Mouse (Mus musculus) kidney, embryonic 15.5 days (tissue): ENCODE data around the gene Fxyd3. TPM values are rescaled to one million over a fixed set of nuclear protein-coding genes. Genes with fewer than 3 reads are reported as not detected.

Source experiments
- ATAC-seq: fragments of 200-750 bp; cut with Nextera tagmentation; replicated peaks from 2 replicates; pipeline ENCODE4 v1.8.0; 2017; ENCODE audit warnings: moderate TSS enrichment; ENCODE audit not compliant: low FRiP score
- H3K27ac ChIP-seq: fragments of 300-500 bp; sonication (generic); 2 replicates; pipeline ENCODE4 v1.5.1; 2015; ENCODE audit warnings: mild to moderate bottlenecking, inconsistent platforms
- H3K27me3 ChIP-seq: fragments of 300-500 bp; sonication (generic); 2 replicates; pipeline ENCODE4 v1.6.1; 2015; ENCODE audit warnings: inconsistent platforms
- H3K36me3 ChIP-seq: fragments of 300-500 bp; sonication (generic); 2 replicates; pipeline ENCODE4 v1.6.1; 2015; ENCODE audit warnings: inconsistent platforms
- H3K4me1 ChIP-seq: fragments of 300-500 bp; sonication (generic); 2 replicates; pipeline ENCODE4 v1.6.1; 2015; ENCODE audit warnings: inconsistent platforms
- H3K4me2 ChIP-seq: fragments of 300-500 bp; sonication (generic); 2 replicates; pipeline ENCODE4 v1.6.1; 2015; ENCODE audit warnings: moderate library complexity, mild to moderate bottlenecking, inconsistent platforms
- H3K4me3 ChIP-seq: fragments of 300-500 bp; sonication (generic); replicated peaks from 2 replicates; pipeline ENCODE4 v1.5.1; 2015; ENCODE audit warnings: mild to moderate bottlenecking, inconsistent platforms
- H3K9ac ChIP-seq: fragments of 300-500 bp; sonication (generic); 2 replicates; pipeline ENCODE4 v1.6.1; 2015; ENCODE audit warnings: mild to moderate bottlenecking, inconsistent platforms
- H3K9me3 ChIP-seq: fragments of 300-500 bp; sonication (generic); replicated peaks from 2 replicates; pipeline ENCODE4 v1.6.1; 2016; ENCODE audit warnings: inconsistent platforms
- WGBS: fragments of 180-500 bp; shearing (Covaris S2); methylation state at CpG from one replicate; pipeline ENCODE4 v1.1.7; 2015; ENCODE audit warnings: mixed read lengths; 5-methylcytosine and 5-hydroxymethylcytosine counted together
- polyA plus RNA-seq: library from polyadenylated mRNA; unstranded; fragments of >200 nt; fragmentation: Nextera tagmentation; extraction: Ambion mirVana; gene quantifications from 2 replicates; pipeline ENCODE4 v1.2.1, GENCODE M21; 2015

The Fxyd3 gene
- polyA plus RNA-seq, 1 experiment from 2014 or later, result 14.8 TPM

GRCm38 (mm10) chr7:31081106-31081505 lies 4.6 kb upstream of the Fxyd3 start:
- H3K9me3 ChIP-seq, result no peaks in the 10 kb centered on the region
- H3K4me2 ChIP-seq, result no peak overlapping the region
- WGBS, result 56% methylated on average over 1 of the region's 1 CpGs
- no peaks in the 10 kb centered on the region for H3K36me3 ChIP-seq
- no peaks in the 10 kb centered on the region for H3K27me3 ChIP-seq
- no peak for ATAC-seq
- H3K27ac ChIP-seq, result no peak overlapping the region
- H3K4me1 ChIP-seq, result peaks cover 12% of the 10 kb centered on the region
- H3K4me3 ChIP-seq, result no peak overlapping the region
- H3K9ac ChIP-seq, result no peak overlapping the region

- no peaks in the 10 kb centered on the region for H3K9me3 ChIP-seq
- H3K27me3 ChIP-seq, result no peaks in the 10 kb centered on the region
- peaks cover 12% of the 10 kb centered on the region for H3K4me1 ChIP-seq
- no peak overlapping the region for H3K4me3 ChIP-seq
- H3K9ac ChIP-seq, result no peak overlapping the region
- H3K36me3 ChIP-seq, result no peaks in the 10 kb centered on the region
- H3K4me2 ChIP-seq, result no peak overlapping the region
- 60% methylated on average over 3 of the region's 3 CpGs for WGBS
- no peak overlapping the region for H3K27ac ChIP-seq
- no peak for ATAC-seq
Observed at GRCm38 (mm10) chr7:31080611-31081010, 4.1 kb upstream of the Fxyd3 start.

GRCm38 (mm10) chr7:31079670-31080069 lies 3.2 kb upstream of the Fxyd3 start:
- no peak overlapping the region for H3K9ac ChIP-seq
- H3K4me2 ChIP-seq, result no peak overlapping the region
- ATAC-seq, result no peak
- H3K4me1 ChIP-seq, result peaks cover 7% of the 10 kb centered on the region
- H3K27ac ChIP-seq, result no peak overlapping the region
- H3K36me3 ChIP-seq, result no peaks in the 10 kb centered on the region
- H3K27me3 ChIP-seq, result no peaks in the 10 kb centered on the region
- 84% methylated on average over 8 of the region's 8 CpGs for WGBS
- no peak overlapping the region for H3K4me3 ChIP-seq
- no peaks in the 10 kb centered on the region for H3K9me3 ChIP-seq

- no peaks in the 10 kb centered on the region for H3K9me3 ChIP-seq
- H3K4me2 ChIP-seq, result no peak overlapping the region
- 51% methylated on average over 5 of the region's 5 CpGs for WGBS
- no peak overlapping the region for H3K9ac ChIP-seq
- H3K36me3 ChIP-seq, result no peaks in the 10 kb centered on the region
- no peaks in the 10 kb centered on the region for H3K27me3 ChIP-seq
- no peak overlapping the region for H3K4me3 ChIP-seq
- peaks cover 8% of the 10 kb centered on the region for H3K4me1 ChIP-seq
- H3K27ac ChIP-seq, result no peak overlapping the region
- ATAC-seq, result peak; percentile 54
Observed at GRCm38 (mm10) chr7:31077885-31078445, 1.5 kb upstream of the Fxyd3 start.

- Histone ChIP-seq H3K9me3 (no peaks in the 10 kb centered on the region), H3K4me2 (no peak overlapping the region), H3K4me3 (no peak overlapping the region), H3K27ac (no peak overlapping the region), H3K4me1 (peaks cover 13% of the 10 kb centered on the region), H3K9ac (no peak overlapping the region), H3K36me3 (no peaks in the 10 kb centered on the region), H3K27me3 (no peaks in the 10 kb centered on the region)
- 54% methylated on average over 6 of the region's 6 CpGs for WGBS
- no peak for ATAC-seq
Observed at GRCm38 (mm10) chr7:31077470-31077869, 966 bp upstream of the Fxyd3 start.

- H3K27ac ChIP-seq, result no peak overlapping the region
Observed at GRCm38 (mm10) chr7:31074713-31075069, 1.8 kb downstream of the Fxyd3 start.

GRCm38 (mm10) chr7:31074061-31074712 lies 2.3 kb downstream of the Fxyd3 start:
- Histone ChIP-seq H3K4me3 (no peak overlapping the region), H3K4me1 (peaks cover 23% of the 10 kb centered on the region), H3K27me3 (no peaks in the 10 kb centered on the region), H3K4me2 (no peak overlapping the region), H3K9me3 (no peaks in the 10 kb centered on the region), H3K9ac (no peak overlapping the region), H3K36me3 (no peaks in the 10 kb centered on the region), H3K27ac (no peak overlapping the region)
- no peak for ATAC-seq
- WGBS, result 43% methylated on average over 7 of the region's 7 CpGs

More at GRCm38 (mm10) chr7:31074713-31075069, 1.8 kb downstream of the Fxyd3 start:
- ATAC-seq, result no peak
- Histone ChIP-seq H3K4me1 (peaks cover 23% of the 10 kb centered on the region), H3K4me3 (no peak overlapping the region), H3K36me3 (no peaks in the 10 kb centered on the region), H3K27me3 (no peaks in the 10 kb centered on the region), H3K9me3 (no peaks in the 10 kb centered on the region), H3K4me2 (no peak overlapping the region), H3K9ac (no peak overlapping the region)
- 50% methylated on average over 5 of the region's 5 CpGs for WGBS

- Histone ChIP-seq H3K9me3 (no peaks in the 10 kb centered on the region), H3K4me3 (no peak overlapping the region), H3K27me3 (no peaks in the 10 kb centered on the region), H3K4me1 (peaks cover 24% of the 10 kb centered on the region), H3K36me3 (no peaks in the 10 kb centered on the region), H3K27ac (0 out of 2 replicates have a peak overlapping the region, but pooled peaks have one; percentile 22), H3K4me2 (no peak overlapping the region), H3K9ac (no peak overlapping the region)
- ATAC-seq, result no peak
Observed at GRCm38 (mm10) chr7:31073546-31073945, 3.0 kb downstream of the Fxyd3 start.

- Histone ChIP-seq H3K27ac (peak overlapping the region; percentile 30), H3K4me3 (no peak overlapping the region)
Observed at GRCm38 (mm10) chr7:31072326-31072725, 4.2 kb downstream of the Fxyd3 start.

GRCm38 (mm10) chr7:31070324-31070723 lies 6.2 kb downstream of the Fxyd3 start:
- Histone ChIP-seq H3K9ac (no peak overlapping the region), H3K27ac (no peak overlapping the region), H3K36me3 (no peaks in the 10 kb centered on the region), H3K4me1 (peaks cover 41% of the 10 kb centered on the region), H3K27me3 (no peaks in the 10 kb centered on the region), H3K4me2 (no peak overlapping the region), H3K4me3 (no peak overlapping the region), H3K9me3 (no peaks in the 10 kb centered on the region)
- 71% methylated on average over 6 of the region's 6 CpGs for WGBS
- no peak for ATAC-seq

More at GRCm38 (mm10) chr7:31072326-31072725, 4.2 kb downstream of the Fxyd3 start:
- H3K27me3 ChIP-seq, result no peaks in the 10 kb centered on the region
- H3K9me3 ChIP-seq, result no peaks in the 10 kb centered on the region
- ATAC-seq, result no peak
- no peaks in the 10 kb centered on the region for H3K36me3 ChIP-seq
- H3K4me1 ChIP-seq, result peaks cover 36% of the 10 kb centered on the region
- H3K4me2 ChIP-seq, result 0 out of 2 replicates have a peak overlapping the region, but pooled peaks have one; percentile 14
- WGBS, result 17% methylated on average over 9 of the region's 9 CpGs
- H3K9ac ChIP-seq, result no peak overlapping the region

GRCm38 (mm10) chr7:31069491-31069890 lies 7.0 kb downstream of the Fxyd3 start:
- Histone ChIP-seq H3K4me3 (no peak overlapping the region), H3K4me2 (no peak overlapping the region), H3K27ac (no peak overlapping the region), H3K36me3 (no peaks in the 10 kb centered on the region), H3K27me3 (no peaks in the 10 kb centered on the region), H3K9me3 (no peaks in the 10 kb centered on the region), H3K9ac (no peak overlapping the region), H3K4me1 (peaks cover 41% of the 10 kb centered on the region)
- WGBS, result 82% methylated on average over 14 of the region's 14 CpGs
- ATAC-seq, result no peak

GRCm38 (mm10) chr7:31067836-31068235 lies 8.7 kb downstream of the Fxyd3 start:
- 0 out of 2 replicates have a peak, but pooled peaks have one; percentile 18 for ATAC-seq
- WGBS, result 44% methylated on average over 5 of the region's 5 CpGs
- no peak overlapping the region for H3K4me3 ChIP-seq
- no peaks in the 10 kb centered on the region for H3K9me3 ChIP-seq
- H3K9ac ChIP-seq, result no peak overlapping the region
- peaks cover 32% of the 10 kb centered on the region for H3K4me1 ChIP-seq
- no peaks in the 10 kb centered on the region for H3K36me3 ChIP-seq
- H3K27me3 ChIP-seq, result no peaks in the 10 kb centered on the region
- H3K4me2 ChIP-seq, result no peak overlapping the region
- peak overlapping the region; percentile 37; the same call in 1 of the 2 replicates for H3K27ac ChIP-seq
